Mouse (Mus musculus) neutrophil, adult 5-6 weeks (primary cell): ENCODE data around the gene Eaf2. TPM values are rescaled to one million over a fixed set of nuclear protein-coding genes. Genes with fewer than 3 reads are reported as not detected.

Experiments used
- ATAC-seq: fragments of 151-379, 151-347 bp; 2 replicates; pipeline ENCODE4 v1.8.0; 2017; ENCODE audit warnings: mild to moderate bottlenecking, moderate TSS enrichment; ENCODE audit not compliant: insufficient number of reproducible peaks, poor library complexity, low FRiP score, severe bottlenecking; ENCODE audit errors: extremely low read depth
- total RNA-seq: library from RNA; stranded (forward); fragments of 200-1000 nt; gene quantifications from 2 replicates; pipeline ENCODE4 v1.2.3, GENCODE M21; 2017

Eaf2 gene
- total RNA-seq = 5.0 and 7.6 TPM in 2 replicates

- ATAC-seq = peak; percentile 97
Observed at GRCm38 (mm10) chr16:36874583-36875275, at the start of gene Eaf2, which contains the start of gene Golgb1. Gene Eaf2, minus strand, starts transcription at chr16:36875003. Gene Golgb1, plus strand, starts transcription at chr16:36875140.

GRCm38 (mm10) chr16:36924312-36924711, 49.5 kb upstream of the Eaf2 start:
- ATAC-seq = no peak

- no peak for ATAC-seq
Observed at GRCm38 (mm10) chr16:36921980-36922379, 47.2 kb upstream of the Eaf2 start.

- no peak for ATAC-seq
Observed at GRCm38 (mm10) chr16:36921067-36921613, 46.3 kb upstream of the Eaf2 start.

- ATAC-seq = no peak
Observed at GRCm38 (mm10) chr16:36920410-36920809, 45.6 kb upstream of the Eaf2 start.

- ATAC-seq = no peak
Observed at GRCm38 (mm10) chr16:36918505-36918904, 43.7 kb upstream of the Eaf2 start.

GRCm38 (mm10) chr16:36914195-36914594, 39.4 kb upstream of the Eaf2 start:
- ATAC-seq = no peak

- no peak for ATAC-seq
Observed at GRCm38 (mm10) chr16:36912311-36912710, 37.5 kb upstream of the Eaf2 start.

- ATAC-seq = peak; percentile 36; the same call in 1 of the 2 replicates
Observed at GRCm38 (mm10) chr16:36911909-36912308, 37.1 kb upstream of the Eaf2 start.

GRCm38 (mm10) chr16:36903156-36903555, 28.4 kb upstream of the Eaf2 start:
- ATAC-seq = no peak

- ATAC-seq = no peak
Observed at GRCm38 (mm10) chr16:36896712-36897111, 21.9 kb upstream of the Eaf2 start.

- ATAC-seq = no peak
Observed at GRCm38 (mm10) chr16:36893317-36893716, 18.5 kb upstream of the Eaf2 start.

GRCm38 (mm10) chr16:36891415-36891814, 16.6 kb upstream of the Eaf2 start:
- ATAC-seq = no peak

- no peak for ATAC-seq
Observed at GRCm38 (mm10) chr16:36890559-36890958, 15.8 kb upstream of the Eaf2 start.

- ATAC-seq = no peak
Observed at GRCm38 (mm10) chr16:36887546-36887945, 12.7 kb upstream of the Eaf2 start.

- no peak for ATAC-seq
Observed at GRCm38 (mm10) chr16:36885912-36886311, 11.1 kb upstream of the Eaf2 start.

- peak; percentile 63; the same call in 1 of the 2 replicates for ATAC-seq
Observed at GRCm38 (mm10) chr16:36884881-36885280, 10.1 kb upstream of the Eaf2 start.

- no peak for ATAC-seq
Observed at GRCm38 (mm10) chr16:36882737-36883343, 8.0 kb upstream of the Eaf2 start.

- no peak for ATAC-seq
Observed at GRCm38 (mm10) chr16:36877316-36877715, 2.5 kb upstream of the Eaf2 start.

GRCm38 (mm10) chr16:36875276-36875851, 561 bp upstream of the Eaf2 start:
- no peak for ATAC-seq
